Mouse (Mus musculus) liver, embryonic 14.5 days (tissue): ENCODE measurements around the gene Dlx1. TPM values are rescaled to one million over a fixed set of nuclear protein-coding genes. Genes with fewer than 3 reads are reported as not detected.

Experiments
- ATAC-seq: fragments of 200-750 bp; cut with Nextera tagmentation; 2 replicates; pipeline ENCODE4 v1.8.0; 2017; ENCODE audit warnings: moderate number of reproducible peaks, mild to moderate bottlenecking, moderate library complexity; ENCODE audit not compliant: insufficient read depth
- DNase-seq, 3 experiments: peaks; one replicate each; pipeline ENCODE4 v3.0.0-alpha.2; 2012 to 2013; ENCODE audit warnings: low read depth in 3 of 3, low spot score in 3 of 3
- H3K27ac ChIP-seq: fragments of 300-500 bp; sonication (generic); 2 replicates; pipeline ENCODE4 v1.5.1; 2014; ENCODE audit warnings: moderate library complexity, mild to moderate bottlenecking, control low read depth, inconsistent platforms
- H3K27me3 ChIP-seq: fragments of 300-500 bp; sonication (generic); 2 replicates; pipeline ENCODE4 v1.6.1; 2014; ENCODE audit warnings: mild to moderate bottlenecking, low read length, moderate library complexity; ENCODE audit not compliant: control insufficient read depth, insufficient read depth
- H3K36me3 ChIP-seq: fragments of 300-500 bp; sonication (generic); replicated peaks from 2 replicates; pipeline ENCODE4 v1.6.1; 2014; ENCODE audit warnings: low read depth; ENCODE audit not compliant: control insufficient read depth, insufficient read depth
- H3K4me1 ChIP-seq, 2 experiments: fragments of 200-500 bp in 1 of 2; fragments of 300-500 bp in 1 of 2; sonication (generic) in 1 of 2; replicated peaks; 2 replicates each; pipeline ENCODE4 v1.6.1; 2012 to 2014; ENCODE audit warnings: antibody characterized with exemption in 1 of 2, inconsistent platforms in 1 of 2, low read length in 1 of 2; ENCODE audit not compliant: control insufficient read depth in 2 of 2, insufficient read depth in 2 of 2
- H3K4me2 ChIP-seq: fragments of 300-500 bp; sonication (generic); 2 replicates; pipeline ENCODE4 v1.6.1; 2014; ENCODE audit warnings: low read depth, mild to moderate bottlenecking, control low read depth, moderate library complexity
- H3K4me3 ChIP-seq, 2 experiments: fragments of 200-500 bp in 1 of 2; fragments of 300-500 bp in 1 of 2; sonication (generic) in 1 of 2; 2 replicates each; pipeline ENCODE4 v1.5.1; 2012 to 2014; ENCODE audit warnings: low read depth in 2 of 2, low read length in 2 of 2, mild to moderate bottlenecking in 2 of 2, control low read depth in 1 of 2, inconsistent platforms in 1 of 2, moderate library complexity in 1 of 2; ENCODE audit not compliant: insufficient read depth in 1 of 2
- H3K9ac ChIP-seq: fragments of 300-500 bp; sonication (generic); replicated peaks from 2 replicates; pipeline ENCODE4 v1.6.1; 2014; ENCODE audit warnings: mild to moderate bottlenecking, control low read depth, moderate library complexity
- H3K9me3 ChIP-seq: fragments of 300-500 bp; sonication (generic); 2 replicates; pipeline ENCODE4 v1.6.1; 2016; ENCODE audit warnings: low read length, mixed read lengths; ENCODE audit not compliant: control insufficient read depth
- CTCF ChIP-seq: IDR thresholded peaks from 2 replicates; pipeline ENCODE4 v1.5.1; 2016; ENCODE audit warnings: antibody characterized with exemption, low read depth, control low read depth
- EP300 ChIP-seq: IDR thresholded peaks from 2 replicates; pipeline ENCODE4 v1.6.1; 2016; ENCODE audit warnings: antibody characterized with exemption, low read depth
- WGBS: fragments of 180-500 bp; shearing (Covaris S2); extraction: QIAGEN DNeasy Blood & Tissue Kit; methylation state at CpG from one replicate; pipeline ENCODE4 v1.1.7; 2014; ENCODE audit not compliant: insufficient replicate concordance; 5-methylcytosine and 5-hydroxymethylcytosine counted together
- polyA plus RNA-seq, 2 experiments: library from polyadenylated mRNA; depleted of rRNA in 1 of 2; stranded (reverse) in 1 of 2; unstranded in 1 of 2; fragments of >200 nt; fragmentation: Nextera tagmentation in 1 of 2; extraction: Ambion mirVana in 1 of 2; gene quantifications; 2 replicates each; pipeline versions ENCODE4 v1.2.1 to v1.2.3; 2012 to 2014

The Dlx1 gene
- polyA plus RNA-seq, 2 experiments, result 0.07 TPM; not detected in 1

GRCm38 (mm10) chr2:71566466-71566865 is 38.6 kb downstream of the Dlx1 start:
- DNase-seq (no peak), ATAC-seq (no peak)
- no peak overlapping the region for H3K4me2 ChIP-seq
- no peaks in the 10 kb centered on the region for H3K36me3 ChIP-seq
- TF ChIP-seq EP300 (no peak), CTCF (no peak)
- H3K4me1 ChIP-seq, result no peaks in the 10 kb centered on the region
- no peak overlapping the region for H3K4me3 ChIP-seq
- H3K9me3 ChIP-seq, result no peaks in the 10 kb centered on the region
- no peaks in the 10 kb centered on the region; the same call in 1 of the 2 replicates for H3K27me3 ChIP-seq
- WGBS, result 69% methylated on average over 9 of the region's 9 CpGs
- no peak overlapping the region for H3K27ac ChIP-seq
- no peak overlapping the region for H3K9ac ChIP-seq

- H3K9ac ChIP-seq, result no peak overlapping the region
- DNase-seq, result no peak
- TF ChIP-seq EP300 (no peak), CTCF (no peak)
- WGBS, result 38% methylated on average over 4 of the region's 4 CpGs
- no peaks in the 10 kb centered on the region for H3K9me3 ChIP-seq
- no peak overlapping the region for H3K4me2 ChIP-seq
- H3K36me3 ChIP-seq, result no peaks in the 10 kb centered on the region
- H3K27me3 ChIP-seq, result no peaks in the 10 kb centered on the region
- no peak overlapping the region for H3K4me3 ChIP-seq
- H3K4me1 ChIP-seq, result no peaks in the 10 kb centered on the region
- ATAC-seq, result no peak
- H3K27ac ChIP-seq, result no peak overlapping the region
Measured at GRCm38 (mm10) chr2:71573736-71574135, 45.8 kb downstream of the Dlx1 start.

- peaks cover 12% of the 10 kb centered on the region for H3K27me3 ChIP-seq
- H3K4me3 ChIP-seq, result no peak overlapping the region
- H3K36me3 ChIP-seq, result no peaks in the 10 kb centered on the region
- H3K4me1 ChIP-seq, result peaks cover 0 to 2% of the 10 kb centered on the region in 2 experiments; a peak in 1 of 4 replicates
- no peaks in the 10 kb centered on the region for H3K9me3 ChIP-seq
- no peak overlapping the region for H3K27ac ChIP-seq
- H3K4me2 ChIP-seq, result no peak overlapping the region
- ATAC-seq, result no peak
- H3K9ac ChIP-seq, result no peak overlapping the region
- WGBS, result 60% methylated on average over 2 of the region's 2 CpGs
- TF ChIP-seq EP300, result no peak
- TF ChIP-seq CTCF, result no peak
- no peak for DNase-seq
Measured at GRCm38 (mm10) chr2:71577059-71577458, 49.1 kb downstream of the Dlx1 start.

GRCm38 (mm10) chr2:71580632-71581466 is 52.9 kb downstream of the Dlx1 start:
- no peak overlapping the region for H3K9ac ChIP-seq
- no peaks in the 10 kb centered on the region for H3K36me3 ChIP-seq
- DNase-seq, result no peak
- no peak for ATAC-seq
- H3K4me3 ChIP-seq, result peak overlapping the region; percentile 37 to 44
- peaks cover 12% of the 10 kb centered on the region for H3K27me3 ChIP-seq
- no peak overlapping the region for H3K27ac ChIP-seq
- TF ChIP-seq EP300 (no peak), CTCF (peak; percentile 40)
- no peaks in the 10 kb centered on the region for H3K9me3 ChIP-seq
- H3K4me2 ChIP-seq, result peak overlapping the region; percentile 59
- WGBS, result 6% methylated on average over 50 of the region's 50 CpGs
- H3K4me1 ChIP-seq, result peaks cover 0 to 2% of the 10 kb centered on the region in 2 experiments; a peak in 1 of 4 replicates

- Histone ChIP-seq H3K36me3 (no peaks in the 10 kb centered on the region), H3K4me3 (no peak overlapping the region), H3K9ac (no peak overlapping the region), H3K4me1 (peaks cover 0 to 2% of the 10 kb centered on the region in 2 experiments; a peak in 1 of 4 replicates), H3K4me2 (peak overlapping the region; percentile 59), H3K27ac (no peak overlapping the region), H3K27me3 (peaks cover 12% of the 10 kb centered on the region), H3K9me3 (no peaks in the 10 kb centered on the region)
- 43% methylated on average over 5 of the region's 5 CpGs for WGBS
- DNase-seq (no peak), ATAC-seq (no peak)
- no peak for TF ChIP-seq EP300
- no peak for TF ChIP-seq CTCF
Measured at GRCm38 (mm10) chr2:71581488-71581887, 53.6 kb downstream of the Dlx1 start.

Other genes starting within 250 kb of the Dlx1 start
- gene Slc25a12, start 160.4 kb upstream of the Dlx1 start, polyA plus RNA-seq (2012; rRNA removed), result 12.8 and 13.1 TPM in 2 replicates
- 23.0 and 24.0 TPM in 2 replicates for gene Slc25a12, start 160.4 kb upstream of the Dlx1 start, polyA plus RNA-seq (2014; fragmentation: Nextera tagmentation; extraction: Ambion mirVana)
- 41.3 and 69.4 TPM in 2 replicates for gene Hat1, start 139.2 kb upstream of the Dlx1 start, polyA plus RNA-seq (2012; rRNA removed)
- gene Hat1, start 139.2 kb upstream of the Dlx1 start, polyA plus RNA-seq (2014; fragmentation: Nextera tagmentation; extraction: Ambion mirVana), result 120 and 122 TPM in 2 replicates
- 20.8 and 29.9 TPM in 2 replicates for gene Metap1d, start 74.8 kb upstream of the Dlx1 start, polyA plus RNA-seq (2012; rRNA removed)
- gene Metap1d, start 74.8 kb upstream of the Dlx1 start, polyA plus RNA-seq (2014; fragmentation: Nextera tagmentation; extraction: Ambion mirVana), result 22.2 TPM in 2 replicates
- 0.01 and 0.05 TPM in 2 replicates for gene Dlx2, start 18.6 kb downstream of the Dlx1 start, polyA plus RNA-seq (2012; rRNA removed)
- gene Dlx2, start 18.6 kb downstream of the Dlx1 start, polyA plus RNA-seq (2014; fragmentation: Nextera tagmentation; extraction: Ambion mirVana), result not detected in 2 replicates
- gene Itga6, start 217.5 kb downstream of the Dlx1 start, polyA plus RNA-seq (2012; rRNA removed), result 4.1 and 5.5 TPM in 2 replicates
- 6.2 and 8.4 TPM in 2 replicates for gene Itga6, start 217.5 kb downstream of the Dlx1 start, polyA plus RNA-seq (2014; fragmentation: Nextera tagmentation; extraction: Ambion mirVana)